Mouse (Mus musculus) C2C12 (cell line): ENCODE data around the gene Rpl26. TPM values are rescaled to one million over a fixed set of nuclear protein-coding genes. Genes with fewer than 3 reads are reported as not detected.

ENCODE experiments used
- H3K27me3 ChIP-seq: one replicate; pipeline ENCODE4 v1.6.1; 2011; ENCODE audit not compliant: control insufficient read depth, insufficient read depth, insufficient read length
- H3K36me3 ChIP-seq: one replicate; pipeline ENCODE4 v1.6.1; 2011; ENCODE audit not compliant: control insufficient read depth, insufficient read depth
- H3K4me3 ChIP-seq: one replicate; pipeline ENCODE4 v1.5.1; 2011; ENCODE audit warnings: mild to moderate bottlenecking, control low read depth; ENCODE audit not compliant: poor library complexity, insufficient read depth, severe bottlenecking
- H3K79me2 ChIP-seq: one replicate; pipeline ENCODE4 v1.6.1; 2011; ENCODE audit not compliant: control insufficient read depth, insufficient read depth
- H3K79me3 ChIP-seq: one replicate; pipeline ENCODE4 v1.6.1; 2011; ENCODE audit warnings: low read depth, control low read depth
- H3ac ChIP-seq: one replicate; pipeline ENCODE3; 2011; ENCODE audit warnings: low read depth; ENCODE audit not compliant: control insufficient read depth, insufficient read length
- CEBPB ChIP-seq: IDR thresholded peaks from one replicate; pipeline ENCODE4 v1.6.1; 2011; ENCODE audit warnings: low read depth, mild to moderate bottlenecking, control low read depth, moderate library complexity
- CTCF ChIP-seq: IDR thresholded peaks from one replicate; pipeline ENCODE4 v1.5.1; 2011; ENCODE audit not compliant: control insufficient read depth, insufficient read depth, insufficient read length
- FOSL1 ChIP-seq: IDR thresholded peaks from one replicate; pipeline ENCODE4 v1.8.0; 2011; ENCODE audit warnings: mild to moderate bottlenecking, low read length; ENCODE audit not compliant: poor library complexity, insufficient read depth, severe bottlenecking
- MAX ChIP-seq: IDR thresholded peaks from one replicate; pipeline ENCODE4 v1.6.1; 2011; ENCODE audit warnings: mild to moderate bottlenecking, control low read depth
- MYOD1 ChIP-seq: IDR thresholded peaks from one replicate; pipeline ENCODE4 v1.6.1; 2011; ENCODE audit warnings: low read depth; ENCODE audit not compliant: control insufficient read depth, insufficient read length
- MYOG ChIP-seq: IDR thresholded peaks from one replicate; pipeline ENCODE4 v1.6.1; 2011; ENCODE audit not compliant: control insufficient read depth, insufficient read length; ENCODE audit errors: extremely low read depth
- USF1 ChIP-seq: IDR thresholded peaks from one replicate; pipeline ENCODE4 v1.6.1; 2011; ENCODE audit warnings: low read depth, mild to moderate bottlenecking, control low read depth, moderate library complexity
- polyA plus RNA-seq: library from polyadenylated mRNA; unstranded; fragments of >200 nt; fragmentation: generic; extraction: Trizol; gene quantifications from one replicate; pipeline ENCODE4 v1.2.1, GENCODE M21; 2012; ENCODE audit warnings: missing spikeins

The Rpl26 gene
- polyA plus RNA-seq, 1 experiment, result 625 TPM

GRCm38 (mm10) chr11:68854621-68855020, 46.8 kb upstream of the Rpl26 start:
- no peak for TF ChIP-seq MYOG
- TF ChIP-seq MAX, result no peak
- TF ChIP-seq CEBPB, result no peak
- TF ChIP-seq USF1, result no peak
- no peak for TF ChIP-seq CTCF
- no peak for TF ChIP-seq FOSL1
- H3K36me3 ChIP-seq, result no peaks in the 10 kb centered on the region
- H3K79me3 ChIP-seq, result peaks cover 27% of the 10 kb centered on the region
- no peak overlapping the region for H3K4me3 ChIP-seq
- H3K79me2 ChIP-seq, result peaks cover 29% of the 10 kb centered on the region
- H3K27me3 ChIP-seq, result no peaks in the 10 kb centered on the region
- H3ac ChIP-seq, result no peak overlapping the region

DNA sequence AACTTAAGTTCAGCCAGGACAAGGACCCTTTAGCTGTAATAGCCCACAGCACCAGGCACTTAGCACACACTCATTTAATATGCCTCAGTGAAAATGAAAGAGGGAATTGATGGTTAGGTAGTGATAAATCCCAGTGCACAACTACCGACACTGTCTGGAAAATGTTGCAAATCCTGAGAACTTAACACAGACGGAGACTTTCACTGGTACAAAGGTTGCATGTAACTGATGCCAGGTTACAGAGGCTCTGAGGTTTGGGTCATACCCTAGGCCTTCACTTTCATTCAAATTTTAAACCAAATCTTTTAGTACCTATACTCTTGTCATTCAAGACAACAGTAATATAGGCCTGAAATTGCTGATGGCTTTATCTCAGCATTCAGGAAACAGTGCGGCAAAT, 44.1 kb upstream of the Rpl26 start:
- Histone ChIP-seq H3ac (no peak overlapping the region), H3K27me3 (no peaks in the 10 kb centered on the region), H3K79me2 (peaks cover 2% of the 10 kb centered on the region), H3K36me3 (no peaks in the 10 kb centered on the region), H3K79me3 (no peaks in the 10 kb centered on the region), H3K4me3 (no peak overlapping the region)
- no peak for TF ChIP-seq MYOD1
- no peak for TF ChIP-seq FOSL1
- no peak for TF ChIP-seq CEBPB
- no peak for TF ChIP-seq MAX
- no peak for TF ChIP-seq USF1
- TF ChIP-seq CTCF, result no peak
- no peak for TF ChIP-seq MYOG

- Histone ChIP-seq H3K4me3 (no peak overlapping the region), H3K79me3 (no peaks in the 10 kb centered on the region), H3K27me3 (no peaks in the 10 kb centered on the region), H3K36me3 (no peaks in the 10 kb centered on the region), H3ac (no peak overlapping the region), H3K79me2 (no peaks in the 10 kb centered on the region)
- no peak for TF ChIP-seq MAX
- TF ChIP-seq CEBPB, result no peak
- no peak for TF ChIP-seq MYOD1
- TF ChIP-seq MYOG, result no peak
- TF ChIP-seq USF1, result no peak
- no peak for TF ChIP-seq CTCF
- no peak for TF ChIP-seq FOSL1
Observed at GRCm38 (mm10) chr11:68859943-68860593, 41.3 kb upstream of the Rpl26 start.

DNA sequence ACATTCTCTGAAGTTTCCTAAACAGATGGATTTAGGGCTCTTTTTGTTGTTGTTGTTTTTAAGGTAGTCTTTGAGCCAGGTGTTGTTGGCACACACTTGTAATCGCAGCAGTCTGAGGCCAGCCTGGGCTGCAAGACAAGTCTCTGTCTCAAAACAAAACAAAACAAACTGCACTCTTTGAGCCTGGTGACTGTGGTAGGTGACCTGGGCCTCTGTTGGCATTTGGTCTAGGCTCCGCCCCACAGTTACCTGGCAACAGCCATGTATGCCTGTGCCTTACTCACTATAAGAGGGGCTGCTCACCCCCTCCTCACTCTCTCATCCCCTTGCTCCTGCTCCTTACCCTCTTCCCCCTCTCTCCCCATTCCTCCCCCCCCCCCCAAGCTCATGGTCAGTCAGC, 39.1 kb upstream of the Rpl26 start:
- Histone ChIP-seq H3K27me3 (no peaks in the 10 kb centered on the region), H3K79me2 (no peaks in the 10 kb centered on the region), H3ac (no peak overlapping the region), H3K36me3 (no peaks in the 10 kb centered on the region), H3K4me3 (no peak overlapping the region), H3K79me3 (no peaks in the 10 kb centered on the region)
- TF ChIP-seq MYOG, result no peak
- TF ChIP-seq USF1, result no peak
- no peak for TF ChIP-seq FOSL1
- no peak for TF ChIP-seq CEBPB
- TF ChIP-seq MYOD1, result no peak
- TF ChIP-seq CTCF, result no peak
- TF ChIP-seq MAX, result no peak

DNA sequence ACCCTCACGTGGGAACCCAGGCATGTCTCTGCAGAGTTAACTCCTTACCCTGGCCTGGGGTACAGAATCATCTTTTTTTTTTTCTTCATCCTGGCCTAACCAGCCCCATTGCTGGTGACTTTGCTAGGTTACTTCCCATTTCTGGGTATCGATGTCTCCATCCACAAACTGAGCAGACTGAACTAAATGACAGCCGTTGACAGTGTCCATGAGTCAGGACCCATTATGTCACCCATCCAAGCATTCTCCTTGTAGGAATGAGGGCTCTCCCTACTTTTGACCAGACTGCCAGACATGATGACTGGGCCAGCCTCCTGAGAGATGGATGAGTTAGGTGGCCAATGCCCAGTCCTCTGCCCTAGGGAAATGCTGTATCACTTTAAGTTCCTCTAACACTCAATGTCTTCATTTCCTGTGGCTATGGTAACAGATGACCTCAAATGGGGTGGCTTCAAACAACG, 37.7 kb upstream of the Rpl26 start:
- Histone ChIP-seq H3K4me3 (no peak overlapping the region), H3K27me3 (no peaks in the 10 kb centered on the region), H3ac (no peak overlapping the region)

More for the DNA sequence above, 37.7 kb upstream of the Rpl26 start:
- TF ChIP-seq CEBPB (no peak), MAX (no peak), CTCF (no peak), MYOD1 (no peak), MYOG (no peak), USF1 (no peak), FOSL1 (no peak)
- no peaks in the 10 kb centered on the region for H3K79me3 ChIP-seq
- no peaks in the 10 kb centered on the region for H3K79me2 ChIP-seq
- no peaks in the 10 kb centered on the region for H3K36me3 ChIP-seq
